Mouse (Mus musculus) embryo, embryonic 10.5 days (tissue): ENCODE measurements at regions not wholly inside any gene's neighbourhood (a gene's known extent, or its start where the extent isn't known, plus 50 kb on each side); places are given as distances from the start of the nearest gene placed in this dataset.
A peak's percentile ranks its signal among the peaks of the same experiment; 100 is the strongest.
"Not testable (repeated sequence)": the region's sequence is repeated elsewhere in the genome, so short reads cannot be mapped to it uniquely, and the experiment has no call there.

Experiments
- DNase-seq: peaks from one replicate; pipeline ENCODE4 v3.0.0-alpha.2; 2015; ENCODE audit warnings: low spot score

DNA sequence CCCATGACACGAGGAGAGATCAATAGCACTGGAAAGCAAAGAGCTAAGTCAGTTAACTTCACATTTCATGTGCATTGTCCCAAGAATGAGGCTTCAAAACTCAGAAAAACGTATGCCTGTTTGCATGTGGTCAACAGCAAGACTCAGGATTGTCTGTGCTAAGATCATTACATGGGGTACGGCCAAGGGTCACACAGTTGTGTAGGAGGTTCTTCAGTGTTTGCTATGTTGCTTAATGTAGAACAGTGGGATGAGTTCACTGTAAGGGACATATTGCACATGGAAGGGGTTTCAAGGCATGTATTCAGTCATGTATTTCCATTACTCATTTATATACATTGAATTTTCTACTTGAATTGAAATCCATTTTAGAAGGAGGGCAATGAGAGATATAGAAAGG lies 248.6 kb upstream of the Pbx1 start:
- DNase-seq: no peak

DNA sequence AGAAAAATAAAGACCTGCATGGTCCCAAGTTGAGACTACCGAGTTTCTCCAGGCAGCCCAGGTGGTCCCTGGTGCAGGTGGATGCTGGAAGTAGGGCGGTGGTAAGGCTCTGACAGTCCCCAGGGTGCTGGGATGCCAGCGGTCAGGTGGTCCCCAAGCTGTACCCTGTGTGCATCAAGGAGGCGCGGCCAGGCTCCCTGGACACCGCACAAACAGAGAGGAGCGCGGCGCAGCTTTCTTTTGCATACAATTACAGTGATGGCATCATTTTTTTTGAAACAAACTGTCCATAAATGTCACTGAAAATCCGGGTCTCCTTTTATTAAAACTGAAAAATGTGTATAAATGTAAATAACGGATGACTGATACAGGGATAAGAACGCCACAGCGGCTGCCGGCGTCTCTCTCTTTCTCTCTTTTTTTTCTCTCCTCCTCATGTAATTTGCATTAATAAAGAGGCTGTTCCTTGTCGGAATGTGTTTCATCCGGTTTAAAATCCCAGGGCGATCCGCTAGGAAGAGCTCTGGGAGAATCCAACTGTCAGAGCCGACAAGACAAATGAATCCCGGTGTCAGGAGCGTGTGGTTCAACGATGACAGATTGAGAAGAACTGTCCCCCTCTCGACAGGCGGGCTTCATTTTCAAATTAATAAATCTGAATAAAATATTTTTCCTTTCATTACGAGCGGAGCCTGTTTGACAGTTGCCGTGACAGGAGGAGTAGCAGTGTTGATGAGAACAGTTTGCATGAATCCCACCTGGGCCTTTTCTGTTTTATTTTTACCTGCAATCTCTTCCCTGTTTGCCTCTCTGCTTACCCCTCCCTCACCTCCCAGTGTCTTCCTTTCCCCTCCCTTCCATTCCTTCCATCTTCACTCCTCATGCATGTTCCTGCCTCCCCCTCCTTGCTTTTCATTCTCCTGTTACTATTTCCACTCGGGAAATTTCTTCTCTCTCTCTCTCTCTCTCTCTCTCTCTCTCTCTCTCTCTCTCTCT lies 244.6 kb upstream of the Pbx1 start:
- DNase-seq: peak; percentile 15

DNA sequence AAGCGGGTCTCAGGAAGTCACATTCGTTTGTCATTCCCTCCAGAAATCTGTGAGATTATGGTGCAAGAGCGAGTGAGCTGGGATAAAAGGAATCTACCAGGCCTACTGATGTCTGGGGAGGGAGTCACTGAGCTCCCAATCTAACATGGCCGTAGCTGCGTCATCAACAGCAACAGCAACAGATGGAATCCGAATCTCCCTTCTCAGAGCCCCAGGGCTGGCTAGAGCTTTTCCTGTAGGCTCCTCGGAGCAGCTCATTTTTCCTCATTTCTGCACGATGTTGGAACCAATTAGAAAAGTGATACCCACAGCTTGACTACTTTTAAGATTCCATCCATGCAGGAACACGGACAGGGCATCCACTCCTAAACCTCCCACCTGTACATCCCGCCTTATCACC lies 243.7 kb upstream of the Pbx1 start:
- DNase-seq: no peak

- DNase-seq: peak; percentile 37
These were observed 230.8 kb upstream of the Pbx1 start for GRCm38 (mm10) chr1:168662755-168663284.

- DNase-seq: no peak
These were observed 228.9 kb upstream of the Pbx1 start for GRCm38 (mm10) chr1:168660956-168661355.

GRCm38 (mm10) chr1:168659578-168659977 lies 227.5 kb upstream of the Pbx1 start:
- DNase-seq: no peak

- DNase-seq: no peak
These were observed 200.8 kb upstream of the Pbx1 start for GRCm38 (mm10) chr1:168632837-168633236.

GRCm38 (mm10) chr1:168631979-168632378 lies 199.9 kb upstream of the Pbx1 start:
- no peak for DNase-seq

DNA sequence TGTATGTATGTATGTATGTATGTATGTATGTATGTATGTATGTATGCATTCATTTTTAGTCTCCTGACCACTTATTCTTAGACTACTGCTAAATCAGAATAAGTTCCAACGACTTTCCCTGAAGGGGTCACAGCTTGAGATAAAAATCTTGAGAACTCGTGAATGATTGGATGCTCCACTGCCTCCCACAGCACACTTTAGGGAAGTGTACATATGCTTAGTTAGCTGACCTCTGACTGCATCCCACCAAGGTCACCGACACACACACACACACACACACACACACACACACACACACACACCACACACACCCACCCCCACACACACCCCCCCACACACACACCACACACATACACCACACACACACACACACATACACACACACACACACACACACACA lies 169.9 kb upstream of the Pbx1 start:
- DNase-seq: not testable (repeated sequence)

DNA sequence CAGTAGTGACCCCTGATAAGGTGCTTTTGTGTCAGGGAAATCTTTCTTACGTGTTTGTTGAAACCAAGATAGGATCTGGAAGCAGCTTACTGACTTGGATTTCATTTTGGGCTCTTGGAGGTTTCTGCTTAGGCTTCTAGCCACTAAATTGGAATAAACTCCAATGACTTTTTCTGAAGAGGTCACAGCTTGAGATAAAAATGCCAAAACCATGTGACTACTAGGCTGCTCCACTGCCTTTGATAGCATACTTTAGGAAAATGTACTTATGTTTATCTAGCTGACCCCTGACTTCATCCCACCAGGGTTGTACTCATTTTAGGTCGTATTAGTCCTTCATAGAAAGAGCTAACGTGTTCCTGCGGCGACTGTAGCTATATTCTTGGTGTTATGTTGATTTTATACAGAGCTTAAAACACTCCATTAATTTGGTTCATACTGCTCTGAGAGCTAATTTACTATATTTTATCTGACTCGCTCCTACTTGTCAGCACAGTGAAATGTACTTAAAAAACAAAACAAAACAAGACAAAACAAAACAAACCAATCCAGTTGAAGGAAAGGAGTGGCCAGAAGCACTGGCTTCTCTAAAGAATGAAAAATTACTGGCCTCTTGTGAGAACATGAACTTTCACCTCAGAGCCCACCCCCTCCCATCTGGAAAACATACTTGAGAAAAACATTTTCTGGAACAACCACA lies 168.5 kb upstream of the Pbx1 start:
- DNase-seq: no peak

DNA sequence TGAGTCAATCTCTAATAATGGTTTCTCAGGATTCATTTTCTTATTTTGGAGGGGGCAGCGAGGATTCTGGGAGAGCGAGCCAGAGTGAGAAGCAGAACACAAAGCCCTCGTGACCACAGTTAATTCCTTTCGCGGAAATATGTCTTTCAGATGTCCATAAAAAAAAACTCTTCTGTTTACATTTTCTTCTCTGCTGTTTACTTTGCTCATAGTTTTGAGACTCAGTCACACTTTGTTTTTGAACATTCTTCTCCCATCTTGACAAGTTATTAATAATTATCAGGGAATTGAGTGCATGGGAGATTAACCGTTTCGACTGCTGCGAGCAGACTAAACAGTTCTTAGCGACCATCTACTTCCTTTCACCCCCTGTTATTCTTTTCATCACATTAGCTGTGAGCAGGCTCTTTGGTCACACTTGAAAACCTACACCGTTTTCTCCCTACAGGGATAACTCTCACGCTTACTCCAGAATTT lies 166.2 kb upstream of the Pbx1 start:
- DNase-seq: peak; percentile 60

DNA sequence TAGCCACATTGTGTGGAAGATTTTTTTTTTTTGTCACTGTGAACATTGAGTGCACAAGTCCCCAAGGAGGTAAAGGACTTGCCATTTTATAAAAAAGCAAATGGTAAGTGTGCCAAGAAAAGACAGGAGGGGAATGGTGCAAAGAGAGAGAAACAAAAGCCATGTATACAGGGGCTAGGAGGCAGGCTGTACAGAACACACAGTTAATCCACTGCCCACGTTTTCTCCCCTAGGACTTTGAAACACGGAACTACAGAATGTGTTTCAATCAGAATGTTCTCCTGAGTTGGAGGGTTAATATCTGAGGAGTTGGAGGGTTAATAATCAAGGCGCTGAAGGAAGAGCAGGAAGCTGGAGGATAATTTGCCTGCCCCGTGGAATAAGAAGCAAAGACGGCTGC lies 165.4 kb upstream of the Pbx1 start:
- DNase-seq: no peak

- DNase-seq: no peak
These were observed 152.1 kb upstream of the Pbx1 start for GRCm38 (mm10) chr1:168584137-168584536.

GRCm38 (mm10) chr1:168582434-168582833 lies 150.4 kb upstream of the Pbx1 start:
- DNase-seq: no peak

- peak; percentile 6 for DNase-seq
These were observed 138.0 kb upstream of the Pbx1 start for GRCm38 (mm10) chr1:168569930-168570515.

- no peak for DNase-seq
These were observed 120.3 kb upstream of the Pbx1 start for GRCm38 (mm10) chr1:168552394-168552793.

- DNase-seq: no peak
These were observed 117.9 kb upstream of the Pbx1 start for GRCm38 (mm10) chr1:168549807-168550435.

DNA sequence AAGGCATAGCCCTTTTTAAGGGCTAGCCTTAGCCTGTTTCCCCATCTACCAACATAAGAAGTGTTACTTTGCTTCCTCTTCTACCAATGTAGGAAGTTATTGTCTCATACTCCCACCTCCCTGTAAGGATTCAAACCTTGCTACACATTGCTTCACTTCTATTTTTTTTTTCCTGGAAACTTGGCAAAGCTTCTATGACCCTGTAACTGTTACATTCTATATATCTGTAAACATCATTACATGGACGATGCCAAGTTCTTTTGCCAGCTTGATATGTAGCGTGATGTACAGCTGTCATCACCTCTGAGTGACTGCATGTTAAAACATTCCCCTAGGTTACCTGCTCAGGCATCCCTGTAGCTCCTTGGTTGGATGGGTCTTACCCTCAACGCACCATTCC lies 114.1 kb upstream of the Pbx1 start:
- no peak for DNase-seq

DNA sequence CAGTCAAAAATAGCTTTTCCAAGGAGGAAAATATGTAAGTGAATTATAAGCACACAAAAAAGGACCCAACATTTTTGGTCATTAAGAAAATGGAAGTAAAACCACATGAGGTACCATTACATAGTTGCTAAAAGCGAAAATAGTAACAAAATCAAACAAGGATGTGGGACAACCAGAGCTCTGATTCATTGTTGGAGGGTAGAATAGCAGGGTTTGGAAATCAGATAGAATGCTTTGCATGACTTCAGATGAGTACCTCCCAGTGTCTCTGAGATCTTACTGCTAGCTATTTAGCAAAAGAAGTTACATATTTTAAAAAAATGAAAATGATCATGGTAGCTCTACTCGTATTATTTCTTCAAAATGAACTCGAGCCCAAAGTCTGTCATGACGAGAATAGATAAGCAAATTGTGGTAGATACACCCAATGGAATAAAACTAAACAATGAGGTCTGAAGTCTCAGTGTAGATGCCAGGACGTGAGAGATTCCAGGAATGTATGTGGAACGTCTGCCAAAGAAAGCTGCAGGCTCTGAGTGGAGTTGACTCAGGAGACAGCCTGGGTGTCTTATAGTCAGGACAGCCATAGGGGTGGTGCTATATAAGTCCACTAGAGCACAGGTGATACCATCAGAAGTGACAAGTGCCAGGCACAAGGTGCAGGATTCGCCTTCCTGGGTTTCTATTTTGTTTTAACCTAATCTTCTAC lies 113.2 kb upstream of the Pbx1 start:
- no peak for DNase-seq

DNA sequence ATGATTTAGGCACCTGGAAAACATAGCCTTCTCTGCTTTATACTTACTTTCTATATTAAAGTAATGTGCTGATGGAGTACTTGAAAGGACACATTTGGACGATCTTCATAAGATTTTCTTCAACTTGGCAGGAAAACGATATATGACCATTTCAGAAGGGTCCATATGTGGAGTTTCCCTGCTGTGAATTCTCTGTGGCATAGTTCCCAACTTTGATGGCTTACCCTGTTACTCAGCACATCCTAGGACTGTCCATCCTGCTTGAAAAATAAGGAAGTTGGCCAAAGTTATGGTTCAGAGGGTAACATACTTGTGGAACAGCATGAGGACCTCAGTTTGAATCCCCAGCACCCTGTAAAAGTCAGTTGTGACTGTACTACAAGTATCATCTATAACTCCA lies 109.2 kb upstream of the Pbx1 start:
- no peak for DNase-seq

DNA sequence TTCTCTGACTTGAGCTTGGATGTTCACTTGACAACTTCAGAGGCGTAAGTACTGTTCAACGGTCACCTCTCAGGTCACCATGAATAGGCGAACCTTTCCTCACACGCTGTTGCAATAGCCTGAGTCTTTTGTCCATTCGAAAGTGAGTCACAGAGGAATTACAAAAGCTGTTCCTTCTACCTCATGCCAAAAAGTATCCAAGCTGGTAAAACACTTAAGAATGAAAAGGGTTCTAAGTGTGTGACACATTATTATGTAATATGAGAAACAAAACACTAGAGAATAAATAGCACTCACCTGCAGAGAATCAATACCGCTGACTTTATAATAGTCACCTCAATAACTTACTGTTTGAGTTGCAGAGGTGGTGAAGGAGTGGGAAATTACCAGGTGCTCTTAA lies 86.0 kb upstream of the Pbx1 start:
- DNase-seq: no peak
